In genomic region chr6:75558431-75558830, GRCm38 (mm10) we compare ENCODE assay signal across 20 mouse cellular contexts.
"Had no signal": no experiment of that assay in that cellular context is flagged by ENCODE, and none has a peak within 500 bp of the region (broad histone marks: within the 10 kb centered on the region; RNA-seq: fewer than 3 reads in every experiment).

No protein-coding gene starts in this region.

- H3K27me3 ChIP-seq: liver, embryonic 13.5 days; megakaryocyte, embryonic 14.5 days; midbrain, embryonic 13.5 days; neural tube, embryonic 13.5 days; stomach, embryonic 15.5 days had no signal

- H3K9ac ChIP-seq: liver, embryonic 13.5 days; midbrain, embryonic 13.5 days; neural tube, embryonic 13.5 days; stomach, embryonic 15.5 days had no signal

- H3K36me3 ChIP-seq: liver, embryonic 13.5 days; midbrain, embryonic 10.5 days; midbrain, embryonic 13.5 days; neural tube, embryonic 13.5 days; stomach, embryonic 15.5 days had no signal

- DNase-seq: kidney, adult 11 months; kidney, adult 8-10 months; kidney, postnatal 10 days; layer of hippocampus, postnatal 36 days; liver, embryonic 13.5 days; lung, adult 2 months; lung, postnatal 36 days; retina, postnatal 1 day; right cerebral cortex, postnatal 25 days; spleen, adult 18-20 months; thymus, postnatal 36 days had no signal

- ATAC-seq: lung, postnatal 0 days; midbrain, embryonic 13.5 days; midbrain, embryonic 16.5 days had no signal

- H3K4me1 ChIP-seq: liver, embryonic 13.5 days; megakaryocyte, embryonic 14.5 days; midbrain, embryonic 10.5 days; midbrain, embryonic 13.5 days; neural tube, embryonic 13.5 days; stomach, embryonic 15.5 days had no signal

- H3K9me3 ChIP-seq: liver, embryonic 13.5 days; megakaryocyte, embryonic 14.5 days; midbrain, embryonic 10.5 days; midbrain, embryonic 13.5 days; neural tube, embryonic 13.5 days; stomach, embryonic 15.5 days had no signal

- H3K27ac ChIP-seq: left cerebral cortex, adult 2 months; liver, embryonic 13.5 days; midbrain, embryonic 10.5 days; midbrain, embryonic 13.5 days; neural tube, embryonic 13.5 days; stomach, embryonic 15.5 days had no signal

- H3K4me3 ChIP-seq: left cerebral cortex, adult 2 months; liver, embryonic 13.5 days; megakaryocyte, embryonic 14.5 days; midbrain, embryonic 10.5 days; midbrain, embryonic 13.5 days; myocyte; neural tube, embryonic 13.5 days; stomach, embryonic 15.5 days had no signal

- H3K4me2 ChIP-seq: liver, embryonic 13.5 days; midbrain, embryonic 13.5 days; neural tube, embryonic 13.5 days; stomach, embryonic 15.5 days had no signal
